Mouse (Mus musculus) G1E (cell line): ENCODE results near the gene Lhfpl3.

ENCODE experiments used
- CTCF ChIP-seq: IDR thresholded peaks from 2 replicates; pipeline ENCODE4 v1.5.1; 2012; ENCODE audit warnings: low read depth, low read length, inconsistent platforms, mixed read lengths
- TAL1 ChIP-seq: conservative IDR thresholded peaks from 2 replicates; pipeline ENCODE4 v1.6.1; 2012; ENCODE audit warnings: low read depth, low read length, inconsistent platforms, mixed read lengths

GRCm38 (mm10) chr5:23114249-23114648, 368.4 kb downstream of the Lhfpl3 start:
- TF ChIP-seq CTCF (no peak), TAL1 (no peak)
